Mouse (Mus musculus) adrenal gland, adult 8-10 months (tissue): ENCODE measurements around the gene Gm128. TPM values are rescaled to one million over a fixed set of nuclear protein-coding genes. Genes with fewer than 3 reads are reported as not detected.

Experiments used
- DNase-seq: peaks from one replicate; pipeline ENCODE4 v3.0.0; 2022
- total RNA-seq, 4 experiments: library from RNA; stranded (reverse); gene quantifications; 2 replicates each; pipeline ENCODE4 v1.2.4; 2022

Gene Gm128
- total RNA-seq: under 1 TPM in 1 of 4 experiments, not detected in 3; 0.19 TPM

DNA sequence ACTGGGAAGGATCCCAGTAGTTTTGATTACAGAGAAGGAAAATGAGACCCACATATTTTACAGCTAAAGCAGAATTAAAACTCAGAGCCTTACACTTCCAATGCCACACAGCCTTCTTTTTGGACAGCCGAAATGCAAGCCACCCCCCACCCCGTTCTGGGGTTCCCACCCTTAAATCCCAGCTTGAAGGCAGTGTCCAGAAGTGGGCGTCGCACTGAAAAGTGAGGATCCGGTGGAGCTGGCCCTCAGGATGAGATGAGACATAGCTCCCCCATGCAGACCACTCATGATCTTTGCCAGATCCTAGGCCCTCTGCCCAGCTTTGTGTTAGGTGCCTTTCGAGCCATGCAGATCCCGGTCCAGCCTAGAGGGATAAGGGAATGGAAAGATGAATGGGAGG, at the start of gene Gm128:
Gm128 (minus strand) TSS at position 101 of the 400 bp plus-strand sequence.
- DNase-seq: no peak

DNA sequence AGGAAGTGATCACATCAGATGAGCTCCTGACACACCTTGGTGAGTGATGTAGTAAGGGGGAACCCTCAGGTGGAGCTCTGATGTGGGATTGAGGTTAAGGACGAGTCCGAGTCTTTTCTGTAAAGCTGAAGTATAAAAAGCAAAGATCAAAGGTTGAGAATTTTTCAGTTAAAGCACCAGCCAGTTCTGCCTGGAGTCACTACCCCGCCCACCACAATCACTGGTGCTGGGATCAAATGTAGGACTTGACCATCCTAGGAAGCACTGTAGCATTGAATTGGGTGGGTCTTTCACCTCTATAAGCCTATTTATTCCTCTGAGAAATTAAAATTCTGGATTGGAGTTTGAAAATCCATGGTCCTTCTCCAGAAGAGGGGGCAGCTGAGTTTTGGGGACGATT, 49.6 kb upstream of the Gm128 start:
- DNase-seq: no peak

DNA sequence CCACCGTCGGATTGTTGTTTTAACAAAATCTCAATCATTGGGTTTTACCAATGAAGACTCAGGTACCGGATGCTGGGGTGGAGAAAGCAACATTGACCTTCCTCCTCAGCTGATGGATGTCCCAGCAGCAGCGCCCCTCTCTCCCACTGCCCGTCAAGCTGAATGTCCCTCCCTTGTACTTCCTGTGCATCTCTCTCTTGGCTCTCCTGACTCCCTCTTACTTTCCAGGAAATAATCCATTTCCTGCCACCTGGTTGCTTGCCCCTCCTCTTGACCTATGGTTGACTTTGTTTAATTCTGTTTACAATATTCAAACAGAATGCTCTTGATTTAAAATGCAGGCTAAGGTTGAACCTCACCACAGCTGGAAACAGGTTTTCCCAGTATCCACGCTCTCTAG, 48.8 kb upstream of the Gm128 start:
- no peak for DNase-seq

DNA sequence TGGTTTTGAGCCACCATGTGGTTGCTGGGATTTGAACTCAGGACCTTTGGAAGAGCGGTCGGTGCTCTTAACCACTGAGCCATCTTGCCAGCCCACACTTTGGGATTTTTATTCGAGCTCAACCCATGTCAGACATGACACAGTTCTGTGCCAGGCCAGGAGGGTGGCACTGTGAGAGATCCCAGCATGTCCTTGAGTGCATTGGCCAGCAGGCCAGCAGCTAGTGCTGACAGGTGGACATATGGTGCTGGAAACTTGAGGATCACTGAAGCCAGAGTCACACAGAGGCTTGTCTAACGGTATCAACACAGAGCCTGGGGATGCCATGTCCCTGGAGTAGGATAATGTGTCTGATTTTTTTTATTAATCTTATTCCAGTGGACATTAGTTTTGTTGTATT, 48.0 kb upstream of the Gm128 start:
- DNase-seq: no peak

DNA sequence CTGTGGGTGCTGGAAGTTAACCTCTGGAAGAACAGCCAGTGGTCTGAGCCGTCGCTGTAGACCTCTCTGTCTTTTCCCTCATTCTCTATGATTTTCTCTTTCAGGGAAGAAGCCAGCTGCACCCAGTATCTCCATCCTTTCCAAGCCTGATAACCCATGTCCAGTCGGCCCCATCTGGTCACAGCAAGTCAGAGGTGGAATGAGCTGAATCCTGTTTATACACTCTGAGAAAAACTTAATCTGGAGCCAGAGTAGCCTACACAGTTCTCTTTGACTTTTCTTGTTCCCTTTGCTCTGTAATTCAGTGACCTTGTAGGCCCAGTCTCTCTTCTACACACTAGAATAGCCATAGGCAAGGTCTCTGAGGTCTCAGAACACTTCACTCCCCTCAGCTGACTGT, 46.1 kb upstream of the Gm128 start:
- no peak for DNase-seq

DNA sequence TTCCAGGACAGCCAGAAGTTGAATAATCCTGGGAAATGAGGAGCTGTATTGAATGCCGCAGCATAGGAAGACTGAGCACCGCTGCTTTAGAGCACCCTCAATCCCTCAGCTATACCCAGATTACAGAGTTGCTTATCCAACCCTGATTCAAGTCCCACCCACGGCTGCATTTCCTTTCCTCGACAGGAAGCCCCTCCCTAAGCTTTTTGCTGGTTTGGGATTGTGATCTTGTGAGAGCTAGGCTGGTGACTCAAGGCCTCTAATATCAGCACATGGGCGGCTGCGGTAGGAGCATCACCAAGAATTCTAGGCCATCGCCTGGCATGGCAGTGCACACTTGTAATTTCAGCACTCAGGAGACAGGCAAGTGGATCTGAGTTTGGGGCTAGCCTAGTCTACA, 45.1 kb upstream of the Gm128 start:
- no peak for DNase-seq

DNA sequence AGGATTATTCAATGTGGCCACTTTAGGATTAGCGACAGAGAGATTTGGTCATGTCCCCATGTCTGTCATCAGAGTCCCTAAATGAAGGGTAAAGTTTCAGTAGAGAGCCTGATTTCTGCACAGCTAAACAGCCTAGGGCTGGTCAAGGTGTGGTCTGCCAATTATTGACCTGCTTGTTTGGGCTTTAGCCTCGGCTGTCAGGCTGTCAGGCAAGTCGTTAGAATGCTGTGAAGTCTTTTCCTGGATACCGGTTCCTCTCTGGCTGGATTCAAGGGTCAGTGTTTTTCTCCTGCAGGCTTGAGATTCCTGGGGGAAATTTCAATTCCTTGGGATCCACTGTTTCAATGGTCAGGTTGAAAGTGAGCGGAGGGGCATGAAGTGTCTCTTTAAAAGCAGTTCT, 44.6 kb upstream of the Gm128 start:
- no peak for DNase-seq

DNA sequence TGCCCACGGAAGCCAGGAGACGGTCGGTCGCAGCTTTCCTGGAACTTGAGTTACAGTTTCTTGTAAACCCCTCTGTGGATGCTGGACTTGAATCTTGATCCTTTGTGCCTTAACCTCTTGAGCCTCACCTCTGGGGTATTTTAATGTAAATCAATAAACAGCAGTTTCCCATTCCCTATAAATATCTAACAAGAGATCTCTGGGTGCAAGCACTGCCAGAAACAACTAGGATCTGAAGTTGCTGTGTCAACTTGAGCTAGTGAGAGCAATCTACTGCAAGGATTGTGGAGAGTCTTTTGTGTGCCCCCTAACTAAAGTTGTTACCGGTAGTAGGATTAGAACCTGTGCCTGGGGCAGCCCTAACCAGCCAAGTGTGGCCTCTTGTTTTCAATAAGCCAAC, 44.0 kb upstream of the Gm128 start:
- no peak for DNase-seq

DNA sequence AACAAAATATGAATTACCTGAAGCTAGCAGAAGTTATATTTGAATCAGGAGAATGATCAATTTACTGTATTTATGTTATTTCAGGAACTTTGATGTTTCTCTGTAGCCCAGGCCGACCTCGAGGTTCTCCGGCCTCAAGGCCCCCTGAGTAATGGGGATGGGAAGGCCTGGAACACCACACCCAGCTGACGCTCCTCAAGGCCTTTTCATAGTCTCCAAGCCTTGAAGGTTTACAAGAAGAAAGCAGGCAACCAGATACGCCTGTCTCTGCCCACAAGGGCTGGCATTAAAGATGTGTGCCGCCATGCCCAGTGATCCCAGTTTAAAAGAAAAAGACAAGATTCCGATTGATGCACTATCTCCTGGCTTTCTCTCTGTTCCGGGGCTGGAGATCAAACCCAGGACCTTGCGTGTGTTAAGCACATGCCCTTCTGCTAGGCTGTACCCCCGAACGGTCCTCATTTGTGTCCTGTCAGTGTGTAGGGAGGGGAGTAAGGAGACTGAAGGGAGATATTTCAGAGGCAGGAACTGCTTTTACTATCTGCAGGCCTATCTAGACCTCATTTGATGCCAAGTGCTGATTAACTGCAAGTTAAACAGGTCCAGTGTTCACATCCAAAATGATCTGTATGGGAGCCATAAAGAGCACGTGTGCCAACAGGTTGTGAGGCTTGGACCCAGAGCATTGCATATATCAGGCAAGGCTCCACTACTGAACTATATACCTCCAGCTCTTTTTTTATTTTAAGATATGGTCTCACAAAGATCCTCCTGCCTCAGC, 43.3 kb upstream of the Gm128 start:
- peak; percentile 68 for DNase-seq

DNA sequence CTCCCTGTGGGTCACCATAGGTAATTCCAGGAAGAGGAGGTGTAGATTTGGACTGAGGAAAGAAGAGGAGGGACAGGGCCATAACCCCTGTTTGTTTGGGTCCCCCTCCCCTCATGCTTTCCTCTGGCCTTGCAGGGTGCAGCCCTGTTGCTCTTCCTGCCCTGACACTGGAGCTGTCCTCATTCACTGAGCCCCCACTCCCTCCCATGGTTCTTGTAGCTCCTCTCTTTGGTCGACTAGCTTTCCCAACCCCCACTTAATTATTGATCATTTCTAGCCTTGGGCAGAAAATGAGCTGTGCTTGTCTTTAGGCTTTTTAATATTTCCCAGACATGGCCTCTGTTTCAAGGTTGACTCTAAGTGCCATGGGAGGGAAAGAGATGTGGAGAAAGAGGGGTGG, 42.7 kb upstream of the Gm128 start:
- no peak for DNase-seq

DNA sequence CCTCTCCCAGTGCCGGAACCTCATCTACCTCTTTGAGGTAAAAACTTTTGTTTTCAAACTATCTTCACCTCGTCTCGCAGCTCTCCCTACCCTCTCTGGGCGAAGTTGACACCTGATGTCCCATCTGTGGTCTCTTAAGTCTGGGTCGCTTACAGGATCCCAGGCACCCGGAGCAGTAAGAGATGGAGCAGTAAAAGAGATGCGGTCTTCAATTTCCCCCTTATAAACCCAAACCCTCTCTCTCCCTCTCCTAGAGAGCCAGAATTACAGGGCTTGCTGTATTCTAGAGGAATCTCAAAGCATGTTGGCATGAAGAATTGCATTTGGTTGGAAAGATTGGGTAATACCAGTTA, 42.2 kb upstream of the Gm128 start:
- DNase-seq: no peak

DNA sequence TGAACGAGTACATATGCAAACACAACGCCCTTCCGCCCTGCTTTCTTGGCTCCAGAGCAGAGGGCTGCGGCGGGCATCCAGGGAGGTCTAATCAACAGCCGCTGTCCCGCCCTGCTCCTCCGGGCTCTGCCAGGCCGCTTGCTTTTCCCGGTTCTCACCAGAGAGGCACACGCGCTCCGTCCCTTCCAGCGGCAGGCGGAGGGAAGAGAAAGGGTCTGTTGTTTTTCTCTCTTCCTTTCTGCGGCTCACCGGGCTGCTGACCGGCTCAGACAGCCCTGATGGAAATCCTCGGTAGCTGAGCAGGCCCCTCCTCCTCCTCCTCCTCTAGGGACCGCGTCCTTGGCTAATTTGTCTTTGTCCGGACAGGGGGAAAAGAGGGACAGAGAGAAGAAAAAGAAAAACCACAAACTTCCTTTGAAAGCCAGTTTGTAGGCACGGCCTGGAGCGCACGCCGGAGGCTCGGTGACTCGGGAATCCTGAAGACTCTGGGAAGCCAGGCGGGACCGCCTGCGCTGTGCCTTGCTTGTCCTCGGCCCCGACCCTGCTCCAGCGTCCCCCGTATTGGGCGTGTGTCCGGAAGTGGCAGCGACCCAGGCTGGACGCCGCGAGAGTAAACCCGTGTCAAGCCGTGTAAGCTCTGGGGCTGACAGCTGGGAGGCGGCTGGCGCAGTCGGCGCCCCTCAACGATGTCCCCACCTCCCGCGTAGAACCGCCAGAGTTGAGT, 41.6 kb upstream of the Gm128 start:
- DNase-seq: peak; percentile 74

DNA sequence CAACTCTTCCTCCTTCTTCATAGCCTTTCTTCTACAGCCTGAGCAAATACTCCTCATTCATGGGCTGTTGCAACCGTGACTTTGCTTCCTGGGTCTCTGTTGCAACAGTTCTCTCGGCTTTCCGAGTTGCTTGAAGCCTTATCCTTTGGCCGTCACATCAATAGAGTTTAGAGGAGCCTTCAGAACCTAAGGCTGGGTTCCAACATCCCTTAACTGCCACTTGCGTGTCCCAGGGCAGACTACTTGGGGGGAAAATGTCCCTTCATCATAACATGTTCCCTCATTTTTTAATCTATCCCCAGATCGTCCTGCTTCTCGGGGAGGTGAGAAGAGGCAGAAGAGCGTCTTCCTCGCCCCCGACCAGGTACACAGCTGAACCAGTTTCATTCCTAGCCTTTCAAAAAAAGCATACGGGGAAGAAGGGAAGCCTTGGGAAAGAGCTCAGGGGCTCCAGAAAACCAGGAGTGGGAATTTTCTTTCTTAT, 41.0 kb upstream of the Gm128 start:
- DNase-seq: peak; percentile 65

DNA sequence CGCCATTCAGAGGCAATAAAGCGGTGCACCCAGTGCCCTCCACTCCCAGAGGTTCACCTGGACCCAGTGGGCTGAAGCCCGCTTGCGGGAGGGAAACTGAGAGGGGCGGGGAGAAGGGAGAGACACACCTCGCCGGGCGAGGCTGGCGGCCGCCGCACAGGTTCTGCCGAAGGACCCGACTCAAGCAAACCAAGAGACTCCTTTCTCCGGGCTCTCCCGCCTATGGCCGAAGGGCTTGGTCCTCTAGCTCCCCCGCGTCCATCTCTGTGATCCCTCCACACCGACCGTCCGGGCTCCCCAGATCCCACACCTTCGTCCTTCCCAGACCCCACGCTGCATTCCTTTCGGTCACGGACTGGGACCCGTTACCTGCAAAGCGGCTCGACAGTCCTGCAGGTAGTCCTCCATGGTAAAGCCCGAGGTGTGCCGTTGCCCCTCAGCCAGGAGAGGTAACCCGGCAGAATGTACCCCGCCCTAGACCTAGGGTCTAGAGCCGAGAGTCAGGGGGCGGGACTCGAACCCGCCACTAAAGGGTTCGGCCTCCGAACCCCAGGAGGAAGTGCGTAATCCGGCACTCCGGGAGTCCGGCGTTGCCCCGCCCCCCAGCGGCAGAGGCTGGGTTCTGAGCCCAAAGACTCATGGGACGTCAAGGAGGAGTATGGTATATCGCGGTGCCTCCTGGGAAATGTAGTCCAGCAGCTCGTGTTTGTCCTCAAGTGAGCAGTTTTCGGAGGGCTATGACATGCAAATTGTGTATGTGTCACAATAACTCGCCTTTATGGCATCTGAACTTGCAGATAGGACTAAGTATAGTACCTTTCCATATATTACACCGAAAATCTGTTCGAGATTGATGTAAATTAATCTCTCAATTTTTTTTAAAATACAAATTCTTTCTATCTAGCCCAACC, 40.1 kb upstream of the Gm128 start, which contains the start of the genes Mindy1 and Prune1:
Mindy1 (plus strand) TSS at position 130 of the 911 bp plus-strand sequence.
Prune1 (minus strand) TSS at position 861 of the 911 bp plus-strand sequence.
- peak; percentile 98 for DNase-seq

DNA sequence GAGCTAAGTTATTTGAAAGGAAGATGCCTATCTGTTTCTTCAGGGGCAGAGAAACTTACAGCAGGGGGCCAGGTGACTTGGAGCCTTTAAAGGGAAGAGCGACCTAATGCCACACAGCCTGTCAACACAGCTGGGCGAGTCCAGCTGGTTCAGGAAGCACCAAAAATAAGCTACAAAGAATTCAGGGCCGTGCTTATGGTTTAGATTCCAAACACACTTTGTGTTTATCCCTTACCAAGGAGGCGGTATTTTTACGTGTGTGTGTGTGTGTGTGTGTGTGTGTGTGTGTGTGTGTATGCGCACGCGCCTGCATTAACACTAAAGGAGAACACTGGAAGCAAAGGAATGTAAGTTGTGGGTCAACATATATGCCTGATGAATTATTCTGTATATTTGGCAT, 39.3 kb upstream of the Gm128 start:
- DNase-seq: no peak

DNA sequence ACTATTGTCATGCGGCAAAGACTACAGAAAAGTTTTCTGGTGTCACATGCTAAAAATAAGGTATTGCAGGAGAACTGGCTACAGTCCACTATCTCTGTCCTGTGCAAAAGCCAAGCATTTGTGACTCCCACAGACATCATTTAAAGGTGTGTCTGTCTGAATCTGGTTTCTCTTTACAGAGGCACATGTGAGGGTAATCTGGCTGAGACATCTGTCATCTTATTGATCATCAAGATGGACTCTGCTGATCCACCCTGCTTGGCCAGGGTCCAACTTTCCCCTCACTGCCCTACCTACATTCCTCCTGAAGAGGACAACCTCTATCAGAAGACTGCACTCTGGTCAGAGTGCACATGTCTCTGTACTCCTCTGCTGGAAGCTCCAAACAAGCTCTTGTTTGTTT, 35.8 kb upstream of the Gm128 start:
- no peak for DNase-seq

DNA sequence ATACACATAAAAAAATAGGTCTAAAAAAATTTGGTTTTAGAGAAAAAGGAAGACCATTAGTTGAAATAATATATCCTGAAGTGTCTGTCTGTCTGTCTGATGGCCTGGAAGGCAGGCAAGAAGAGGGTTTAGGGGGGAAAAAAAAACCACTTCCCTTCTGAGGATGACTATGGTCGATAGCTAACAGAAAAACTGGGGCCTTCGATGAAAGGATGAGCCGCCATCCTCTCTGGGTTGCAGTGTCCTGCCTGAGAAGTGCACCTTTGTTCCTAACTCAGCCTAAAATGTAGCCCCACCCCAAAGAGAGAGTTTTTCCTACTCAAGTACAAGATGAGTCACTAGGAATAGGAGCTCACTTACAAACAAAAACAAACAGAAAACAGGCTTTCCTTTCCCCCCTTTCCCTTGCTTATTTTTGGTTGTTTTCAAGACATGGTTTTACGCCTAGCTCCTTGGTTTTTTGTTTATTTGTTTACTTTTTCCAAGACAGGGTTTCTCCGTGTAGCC, 35.1 kb upstream of the Gm128 start:
- no peak for DNase-seq

DNA sequence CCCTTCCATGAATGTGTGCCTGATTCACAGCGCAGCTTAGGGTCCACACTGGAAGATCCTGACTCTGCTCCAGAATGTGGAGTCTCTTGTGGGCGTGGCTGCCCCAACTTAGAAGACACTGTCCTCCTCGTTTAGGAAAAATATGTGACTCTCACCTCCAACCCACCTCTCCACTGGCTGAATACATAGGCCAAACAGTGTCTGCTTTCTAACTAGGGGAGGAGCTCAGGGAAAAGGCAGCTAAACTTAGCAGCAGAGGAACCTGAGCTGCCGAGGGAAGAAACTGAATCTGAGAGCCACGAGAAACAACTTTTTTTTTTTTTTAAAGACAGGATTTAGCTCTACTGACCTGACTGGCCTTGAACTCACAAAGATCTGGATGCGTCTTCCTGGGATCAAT, 33.8 kb upstream of the Gm128 start:
- no peak for DNase-seq

DNA sequence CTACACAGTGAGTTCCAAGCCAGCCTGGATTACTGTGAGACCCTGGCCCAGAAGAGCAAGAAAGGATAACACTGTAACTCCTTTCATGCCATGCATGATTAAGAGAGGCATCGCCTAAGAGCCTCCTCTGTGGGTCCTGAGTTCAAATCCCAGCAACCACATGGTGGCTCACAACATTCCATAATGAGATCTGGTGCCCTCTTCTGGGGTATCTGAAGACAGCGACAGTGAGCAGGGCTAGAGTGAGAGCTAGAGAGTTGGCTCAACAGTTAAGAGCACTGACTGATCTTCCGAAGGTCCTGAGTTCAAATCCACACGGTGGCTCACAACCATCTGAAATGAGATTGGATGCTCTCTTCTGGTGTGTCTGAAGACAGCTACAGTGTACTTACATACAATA, 33.1 kb upstream of the Gm128 start:
- DNase-seq: no peak

DNA sequence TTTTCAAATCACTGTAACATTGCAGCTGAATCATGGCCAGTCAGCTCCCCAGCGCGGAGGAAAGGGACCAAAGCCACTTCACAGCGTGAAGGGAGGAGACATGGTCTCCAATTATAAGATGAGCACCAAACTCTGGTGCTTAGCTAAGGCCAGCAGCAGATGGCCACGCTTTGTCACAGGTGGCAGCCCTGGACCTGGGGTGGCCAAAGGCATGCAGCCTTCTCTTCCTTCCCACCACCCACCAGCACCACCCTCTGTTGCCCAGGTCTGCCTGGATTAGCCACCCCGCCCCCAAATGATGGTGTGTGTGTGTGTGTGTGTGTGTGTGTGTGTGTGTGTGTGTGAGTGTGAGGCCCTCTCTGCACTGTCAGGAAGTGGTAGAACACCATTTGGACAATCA, 32.1 kb upstream of the Gm128 start:
- no peak for DNase-seq

DNA sequence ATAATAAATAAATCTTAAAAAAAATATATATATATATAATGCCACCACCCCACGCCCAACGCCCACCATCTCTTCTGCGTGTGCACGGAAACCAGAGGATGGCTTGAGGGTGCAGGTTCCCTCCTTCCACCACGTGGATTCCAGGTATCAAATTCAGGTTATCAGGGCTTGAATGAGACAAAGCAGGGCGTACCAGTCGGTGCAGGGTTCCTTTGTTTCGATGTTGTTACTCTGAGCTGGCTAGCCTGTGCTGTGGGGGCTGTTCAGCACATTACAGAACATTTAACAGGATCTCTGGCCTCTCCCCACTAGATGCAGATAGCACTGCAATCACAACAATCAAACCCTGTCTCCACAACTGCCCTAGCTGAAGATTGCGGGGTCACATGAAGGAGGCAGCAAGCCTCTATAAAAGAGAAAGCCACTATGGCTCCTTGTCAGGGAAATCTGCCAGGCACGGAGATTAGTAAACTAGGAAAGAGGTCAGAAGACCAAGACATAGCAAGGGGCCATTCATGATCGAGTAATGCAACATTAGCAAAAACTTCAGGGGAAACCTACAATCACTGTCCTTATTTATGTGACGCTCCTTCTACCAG, 29.5 kb upstream of the Gm128 start:
- DNase-seq: no peak

DNA sequence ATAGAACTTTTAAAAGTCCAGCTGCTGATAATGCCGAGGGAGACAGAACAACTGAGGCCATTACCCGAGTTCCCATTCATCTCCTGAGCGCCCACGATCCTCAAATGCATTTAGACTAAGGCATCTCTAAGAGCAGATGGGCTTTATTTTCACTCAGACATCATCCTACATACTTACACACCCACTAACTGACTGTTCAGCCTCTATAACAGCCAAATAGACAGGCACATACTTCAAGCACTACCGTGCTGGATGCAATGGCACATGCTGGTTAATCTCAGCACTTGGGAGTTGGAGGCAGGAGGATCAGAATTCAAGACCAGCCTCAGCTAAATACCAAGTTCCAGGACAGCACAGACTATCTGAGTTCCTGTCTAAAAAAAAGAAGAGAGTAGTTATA, 28.4 kb upstream of the Gm128 start:
- no peak for DNase-seq
